Mouse (Mus musculus): ENCODE measurements around the gene Capn9. TPM values are rescaled to one million over a fixed set of nuclear protein-coding genes. Genes with fewer than 3 reads are reported as not detected.

The Capn9 gene
- total and polyA plus RNA-seq, 3 experiments = 0.10 TPM; not detected in 2

GRCm38 (mm10) chr8:124653568-124654475 is 77.9 kb downstream of the Capn9 start:
- TF ChIP-seq UBTF (IDR thresholded peaks at IDR 0.05; ENCODE audit: low read depth, low read length) = no peak
- TF ChIP-seq MAZ (IDR thresholded peaks at IDR 0.05; ENCODE audit: low read depth, low read length) = no peak
- no peak for TF ChIP-seq ZMIZ1 (IDR thresholded peaks at IDR 0.05; ENCODE audit: low read depth, low read length)
- TF ChIP-seq ZNF384 (IDR thresholded peaks at IDR 0.05; ENCODE audit: low read depth, low read length) = no peak
- Histone ChIP-seq H3K27ac (ENCODE audit: insufficient read depth, low read depth) (no peak overlapping the region), H3K4me2 (ENCODE audit: insufficient read depth, low read depth, poor library complexity, severe bottlenecking) (no peak overlapping the region), H3K79me2 (replicated peaks; ENCODE audit: control insufficient read depth, extremely low read depth, insufficient read depth, poor library complexity, severe bottlenecking) (no peaks in the 10 kb centered on the region), H3K4me3 (replicated peaks in 1 of 3; ENCODE audit: low read depth in 2 of 3, low read length in 2 of 3, poor library complexity in 1 of 3) (no peak overlapping the region), H3K9me3 (replicated peaks; ENCODE audit: low read length) (no peaks in the 10 kb centered on the region), H3K4me1 (ENCODE audit: control insufficient read depth in 1 of 2, insufficient read depth in 2 of 2) (peaks cover 0 to 3% of the 10 kb centered on the region in 2 experiments; a peak in 1 of 4 replicates), H3K36me3 (replicated peaks in 1 of 2; ENCODE audit: control insufficient read depth in 1 of 2, insufficient read depth in 1 of 2, low read length in 1 of 2) (peaks cover 0 to 32% of the 10 kb centered on the region in 2 experiments), H3K9ac (ENCODE audit: insufficient read depth, low read depth) (no peak overlapping the region), H3K27me3 (replicated peaks) (no peaks in the 10 kb centered on the region)
- dilution Hi-C loops (cut with MboI; ENCODE audit: extremely low pct_ligation_motif_present, extremely low pct_unique_long_range_greater_than_20kb, low sequenced_read_pairs) = no loop called here
- no peak for DNase-seq (ENCODE audit: extremely low read depth)
- in situ Hi-C loops (cut with MboI; ENCODE audit: low pct_ligation_motif_present, low pct_unique_long_range_greater_than_20kb, low sequenced_read_pairs) = no loop called here

GRCm38 (mm10) chr8:124657961-124658360 is 82.0 kb downstream of the Capn9 start:
- Histone ChIP-seq H3K36me3 (replicated peaks in 1 of 2; ENCODE audit: control insufficient read depth in 1 of 2, insufficient read depth in 1 of 2, low read length in 1 of 2) (peaks cover 0 to 23% of the 10 kb centered on the region in 2 experiments), H3K27me3 (replicated peaks) (no peaks in the 10 kb centered on the region), H3K27ac (ENCODE audit: insufficient read depth, low read depth) (no peak overlapping the region), H3K4me1 (ENCODE audit: control insufficient read depth in 1 of 2, insufficient read depth in 2 of 2) (peaks cover 4 to 13% of the 10 kb centered on the region in 2 experiments; a peak in 1 of 4 replicates), H3K9ac (ENCODE audit: insufficient read depth, low read depth) (no peak overlapping the region), H3K79me2 (replicated peaks; ENCODE audit: control insufficient read depth, extremely low read depth, insufficient read depth, poor library complexity, severe bottlenecking) (no peaks in the 10 kb centered on the region), H3K4me2 (ENCODE audit: insufficient read depth, low read depth, poor library complexity, severe bottlenecking) (no peak overlapping the region), H3K4me3 (replicated peaks in 1 of 3; ENCODE audit: low read depth in 2 of 3, low read length in 2 of 3, poor library complexity in 1 of 3) (no peak overlapping the region), H3K9me3 (replicated peaks; ENCODE audit: low read length) (no peaks in the 10 kb centered on the region)
- no peak for DNase-seq (ENCODE audit: extremely low read depth)
- TF ChIP-seq UBTF (IDR thresholded peaks at IDR 0.05; ENCODE audit: low read depth, low read length) (no peak), MEF2A (IDR thresholded peaks at IDR 0.05; ENCODE audit: borderline replicate concordance, low read depth, low read length) (no peak), CTCF (conservative IDR thresholded peaks at IDR 0.05 in 1 of 2, IDR thresholded peaks at IDR 0.05 in 1 of 2; ENCODE audit: low read depth in 2 of 2, low read length in 2 of 2) (no peak), E2F4 (IDR thresholded peaks at IDR 0.05; ENCODE audit: insufficient replicate concordance, low read depth, low read length) (no peak), MXI1 (IDR thresholded peaks at IDR 0.05; ENCODE audit: low read depth, low read length) (no peak), TBP (conservative IDR thresholded peaks at IDR 0.05; ENCODE audit: low read depth, low read length) (no peak), MAX (IDR thresholded peaks at IDR 0.05; ENCODE audit: low read length) (no peak)
- dilution Hi-C loops (cut with MboI; ENCODE audit: extremely low pct_ligation_motif_present, extremely low pct_unique_long_range_greater_than_20kb, low sequenced_read_pairs) (no loop called here), in situ Hi-C loops (cut with MboI; ENCODE audit: low pct_ligation_motif_present, low pct_unique_long_range_greater_than_20kb, low sequenced_read_pairs) (no loop called here)

DNA sequence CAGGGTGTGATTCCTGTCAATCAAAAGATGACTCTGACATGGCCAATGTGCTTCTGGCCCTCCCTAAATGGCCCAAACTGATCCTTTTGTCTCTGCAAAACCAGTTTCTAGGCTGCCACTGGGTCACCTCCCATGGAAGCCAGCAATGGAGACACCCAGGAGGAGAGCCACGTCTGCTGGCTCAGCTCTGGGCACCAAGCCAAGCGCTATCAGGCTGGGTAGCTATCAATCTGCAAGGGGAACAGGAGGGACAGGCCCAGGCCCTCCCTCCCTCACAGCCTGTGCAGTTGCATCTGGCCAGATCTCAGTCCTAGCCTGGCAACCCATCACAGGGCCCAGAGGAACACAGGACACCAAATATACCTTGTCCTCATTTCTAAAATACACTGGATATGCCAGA is 82.5 kb downstream of the Capn9 start:
- Histone ChIP-seq H3K9ac (ENCODE audit: insufficient read depth, low read depth) (no peak overlapping the region), H3K4me3 (replicated peaks in 1 of 3; ENCODE audit: low read depth in 2 of 3, low read length in 2 of 3, poor library complexity in 1 of 3) (no peak overlapping the region), H3K4me1 (ENCODE audit: control insufficient read depth in 1 of 2, insufficient read depth in 2 of 2) (peaks cover 4 to 13% of the 10 kb centered on the region in 2 experiments; a peak in 2 of 4 replicates), H3K9me3 (replicated peaks; ENCODE audit: low read length) (no peaks in the 10 kb centered on the region), H3K27me3 (replicated peaks) (no peaks in the 10 kb centered on the region), H3K79me2 (replicated peaks; ENCODE audit: control insufficient read depth, extremely low read depth, insufficient read depth, poor library complexity, severe bottlenecking) (no peaks in the 10 kb centered on the region), H3K36me3 (replicated peaks in 1 of 2; ENCODE audit: control insufficient read depth in 1 of 2, insufficient read depth in 1 of 2, low read length in 1 of 2) (peaks cover 0 to 23% of the 10 kb centered on the region in 2 experiments), H3K27ac (ENCODE audit: insufficient read depth, low read depth) (no peak overlapping the region), H3K4me2 (ENCODE audit: insufficient read depth, low read depth, poor library complexity, severe bottlenecking) (no peak overlapping the region)
- no peak for TF ChIP-seq CTCF (conservative IDR thresholded peaks at IDR 0.05 in 1 of 2, IDR thresholded peaks at IDR 0.05 in 1 of 2; ENCODE audit: low read depth in 2 of 2, low read length in 2 of 2)
- TF ChIP-seq POLR2AphosphoS2 (IDR thresholded peaks at IDR 0.05; ENCODE audit: low read depth, low read length) = no peak
- TF ChIP-seq MAFK (IDR thresholded peaks at IDR 0.05; ENCODE audit: insufficient replicate concordance, low read length) = no peak
- no peak for TF ChIP-seq CHD2 (IDR thresholded peaks at IDR 0.05; ENCODE audit: low read length)
- no peak for TF ChIP-seq MAZ (IDR thresholded peaks at IDR 0.05; ENCODE audit: low read depth, low read length)
- dilution Hi-C loops (cut with MboI; ENCODE audit: extremely low pct_ligation_motif_present, extremely low pct_unique_long_range_greater_than_20kb, low sequenced_read_pairs) (no loop called here), in situ Hi-C loops (cut with MboI; ENCODE audit: low pct_ligation_motif_present, low pct_unique_long_range_greater_than_20kb, low sequenced_read_pairs) (no loop called here)
- no peak for DNase-seq (ENCODE audit: extremely low read depth)

Data from CH12.LX (cell line).